Mouse (Mus musculus) neural tube, embryonic 11.5 days (tissue): ENCODE measurements around the gene Mettl1. TPM values are rescaled to one million over a fixed set of nuclear protein-coding genes. Genes with fewer than 3 reads are reported as not detected.

ENCODE experiments used
- ATAC-seq: fragments of 200-750 bp; cut with Nextera tagmentation; 2 replicates; pipeline ENCODE4 v1.8.0; 2017; ENCODE audit warnings: moderate number of reproducible peaks, mild to moderate bottlenecking, moderate TSS enrichment, moderate library complexity; ENCODE audit not compliant: insufficient read depth, low FRiP score, low TSS enrichment
- DNase-seq: peaks from one replicate; pipeline ENCODE4 v3.0.0-alpha.2; 2015; ENCODE audit warnings: low spot score
- H3K27ac ChIP-seq: fragments of 300-500 bp; sonication (generic); 2 replicates; pipeline ENCODE4 v1.5.1; 2014; ENCODE audit warnings: low read depth, mild to moderate bottlenecking, low read length
- H3K27me3 ChIP-seq: fragments of 300-500 bp; sonication (generic); 2 replicates; pipeline ENCODE4 v1.6.1; 2014; ENCODE audit warnings: mild to moderate bottlenecking, low read length, mixed read lengths; ENCODE audit not compliant: control insufficient read depth, insufficient read depth
- H3K36me3 ChIP-seq: fragments of 300-500 bp; sonication (generic); 2 replicates; pipeline ENCODE4 v1.6.1; 2014; ENCODE audit warnings: mild to moderate bottlenecking, low read length, moderate library complexity, mixed read lengths; ENCODE audit not compliant: control insufficient read depth, insufficient read depth
- H3K4me1 ChIP-seq: fragments of 300-500 bp; sonication (generic); 2 replicates; pipeline ENCODE4 v1.6.1; 2014; ENCODE audit warnings: low read length, mixed read lengths; ENCODE audit not compliant: control insufficient read depth, insufficient read depth
- H3K4me2 ChIP-seq: fragments of 300-500 bp; sonication (generic); 2 replicates; pipeline ENCODE4 v1.6.1; 2014; ENCODE audit warnings: low read depth, mild to moderate bottlenecking, moderate library complexity
- H3K4me3 ChIP-seq: fragments of 300-500 bp; sonication (generic); 2 replicates; pipeline ENCODE4 v1.5.1; 2014; ENCODE audit warnings: low read depth, low read length
- H3K9ac ChIP-seq: fragments of 300-500 bp; sonication (generic); 2 replicates; pipeline ENCODE4 v1.6.1; 2014; ENCODE audit warnings: mild to moderate bottlenecking, low read length
- H3K9me3 ChIP-seq: fragments of 300-500 bp; sonication (generic); 2 replicates; pipeline ENCODE4 v1.6.1; 2016; ENCODE audit warnings: low read length; ENCODE audit not compliant: control insufficient read depth
- WGBS: fragments of 180-500 bp; shearing (Covaris S2); extraction: QIAGEN DNeasy Blood & Tissue Kit; methylation state at CpG from one replicate; pipeline ENCODE4 v1.1.7; 2014; 5-methylcytosine and 5-hydroxymethylcytosine counted together
- polyA plus RNA-seq: library from polyadenylated mRNA; unstranded; fragments of >200 nt; fragmentation: Nextera tagmentation; extraction: Ambion mirVana; gene quantifications from 2 replicates; pipeline ENCODE4 v1.2.1, GENCODE M21; 2014

Gene Mettl1
- polyA plus RNA-seq, 1 experiment from 2014 or later = 42.0 TPM

GRCm38 (mm10) chr10:127040569-127041214 lies 522 bp upstream of the Mettl1 start:
- peak overlapping the region; percentile 100 for H3K4me2 ChIP-seq
- DNase-seq = no peak
- H3K9ac ChIP-seq = peak overlapping the region; percentile 66
- 0 out of 2 replicates have a peak, but pooled peaks cover 6% of the 10 kb centered on the region for H3K4me1 ChIP-seq
- H3K36me3 ChIP-seq = peaks cover 4% of the 10 kb centered on the region
- H3K27ac ChIP-seq = no peak overlapping the region
- no peak for ATAC-seq
- peak overlapping the region; percentile 77 for H3K4me3 ChIP-seq
- no peaks in the 10 kb centered on the region for H3K9me3 ChIP-seq
- WGBS = 2% methylated on average over 20 of the region's 20 CpGs
- H3K27me3 ChIP-seq = no peaks in the 10 kb centered on the region

DNA sequence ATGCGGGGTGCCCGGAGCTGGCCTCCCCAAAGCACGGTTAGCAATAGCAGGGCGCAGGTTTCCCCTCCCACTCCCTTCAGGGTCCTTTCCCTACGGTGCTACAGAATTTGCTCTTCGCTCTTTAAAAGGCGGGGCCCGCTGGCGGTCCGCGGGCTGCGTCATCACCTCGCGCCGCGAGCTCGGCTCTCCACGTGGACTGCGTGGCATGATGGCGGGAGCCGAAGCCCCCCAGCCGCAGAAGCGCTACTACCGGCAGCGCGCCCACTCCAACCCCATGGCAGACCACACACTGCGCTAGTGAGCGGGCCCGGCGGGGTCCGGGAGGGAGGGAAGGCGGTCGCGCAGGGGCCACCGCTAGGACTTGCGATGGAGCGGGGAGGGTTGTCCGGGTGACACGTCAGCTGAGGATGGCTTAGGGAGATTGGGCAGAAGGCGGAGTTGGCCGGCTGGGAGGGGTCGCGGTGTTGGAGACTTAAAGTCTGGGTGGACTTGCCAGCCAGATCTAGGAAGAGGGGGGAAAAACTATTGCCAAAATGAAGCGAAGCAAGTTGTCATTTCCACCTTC lies 642 bp downstream of the Mettl1 start:
- ATAC-seq (peak; percentile 83), DNase-seq (peak; percentile 93)
- Histone ChIP-seq H3K36me3 (peaks cover 4% of the 10 kb centered on the region), H3K27ac (no peak overlapping the region), H3K9ac (peak overlapping the region; percentile 66), H3K9me3 (no peaks in the 10 kb centered on the region), H3K27me3 (no peaks in the 10 kb centered on the region), H3K4me3 (peak overlapping the region; percentile 77), H3K4me2 (peak overlapping the region; percentile 100), H3K4me1 (0 out of 2 replicates have a peak, but pooled peaks cover 6% of the 10 kb centered on the region)
- WGBS = under 1% methylated on average over 44 of the region's 44 CpGs

- DNase-seq (no peak), ATAC-seq (no peak)
- H3K4me2 ChIP-seq = peak overlapping the region; percentile 100
- H3K27me3 ChIP-seq = no peaks in the 10 kb centered on the region; the same call in 1 of the 2 replicates
- H3K27ac ChIP-seq = no peak overlapping the region
- H3K36me3 ChIP-seq = peaks cover 4% of the 10 kb centered on the region
- H3K9ac ChIP-seq = peak overlapping the region; percentile 66
- 14% methylated on average over 5 of the region's 5 CpGs for WGBS
- 0 out of 2 replicates have a peak, but pooled peaks cover 6% of the 10 kb centered on the region for H3K4me1 ChIP-seq
- H3K9me3 ChIP-seq = no peaks in the 10 kb centered on the region
- H3K4me3 ChIP-seq = peak overlapping the region; percentile 77
Measured at GRCm38 (mm10) chr10:127042468-127043115, 1.4 kb downstream of the Mettl1 start.

DNA sequence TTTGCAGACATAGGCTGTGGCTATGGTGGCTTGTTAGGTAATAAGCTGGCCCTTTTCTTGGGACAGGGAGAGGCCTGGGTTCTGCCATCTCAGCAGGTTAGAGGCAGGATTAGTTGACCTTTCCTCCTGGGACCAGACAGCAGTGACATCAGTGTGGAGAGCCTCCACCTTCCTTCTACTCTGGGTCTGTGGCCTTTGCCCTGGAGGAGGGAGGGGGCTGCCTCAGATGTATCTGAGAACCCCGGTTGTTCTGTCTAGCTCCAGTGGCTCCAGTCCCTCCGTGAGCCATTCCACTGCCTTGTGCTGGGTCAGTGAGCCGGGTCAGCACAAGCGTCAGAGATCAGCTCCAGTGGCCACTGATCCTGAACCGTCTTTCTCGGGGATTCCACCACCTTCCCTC lies 2.0 kb downstream of the Mettl1 start:
- Histone ChIP-seq H3K4me2 (no peak overlapping the region), H3K4me3 (no peak overlapping the region), H3K9ac (no peak overlapping the region), H3K27ac (no peak overlapping the region), H3K9me3 (no peaks in the 10 kb centered on the region), H3K27me3 (peaks cover 6% of the 10 kb centered on the region), H3K36me3 (peaks cover 4% of the 10 kb centered on the region), H3K4me1 (0 out of 2 replicates have a peak, but pooled peaks cover 6% of the 10 kb centered on the region)
- no peak for DNase-seq
- WGBS = 82% methylated on average over 6 of the region's 6 CpGs
- no peak for ATAC-seq

DNA sequence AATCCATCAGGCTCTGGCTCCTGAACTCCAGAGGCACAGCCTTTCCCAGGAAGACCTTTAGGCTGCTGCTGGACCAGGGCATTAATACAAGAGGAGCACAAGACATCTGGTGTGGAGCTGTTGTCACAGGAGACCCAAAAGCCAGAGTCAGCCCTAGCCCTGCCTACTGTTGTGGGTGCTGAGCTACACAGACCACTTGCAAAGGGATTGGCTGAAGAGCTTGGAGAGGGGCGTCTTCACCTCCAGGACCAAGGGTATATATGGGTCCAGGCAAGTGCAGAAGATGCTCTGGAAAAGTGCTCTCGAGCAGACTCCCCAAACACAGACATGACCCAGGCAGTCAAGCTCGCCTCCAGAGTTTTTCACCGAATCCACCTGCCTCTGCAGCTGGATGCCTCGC lies 6.7 kb downstream of the Mettl1 start, which contains the start of gene Cyp27b1:
Cyp27b1 (plus strand) TSS at position 297 of the 400 bp plus-strand sequence.
- Histone ChIP-seq H3K9ac (peak within 1 kb of the TSS; percentile 22; the same call in 1 of the 2 replicates), H3K4me1 (no peaks in the 10 kb centered on the region; the same call in 1 of the 2 replicates), H3K27me3 (peaks cover 36% of the 10 kb centered on the region), H3K27ac (no peak within 1 kb of the TSS), H3K9me3 (no peaks in the 10 kb centered on the region), H3K36me3 (peaks cover 4% of the 10 kb centered on the region), H3K4me2 (no peak within 1 kb of the TSS), H3K4me3 (peak within 1 kb of the TSS; percentile 3; the same call in 1 of the 2 replicates)
- no peak for ATAC-seq
- DNase-seq = no peak
- WGBS = 24% methylated on average over 5 of the region's 5 CpGs

DNA sequence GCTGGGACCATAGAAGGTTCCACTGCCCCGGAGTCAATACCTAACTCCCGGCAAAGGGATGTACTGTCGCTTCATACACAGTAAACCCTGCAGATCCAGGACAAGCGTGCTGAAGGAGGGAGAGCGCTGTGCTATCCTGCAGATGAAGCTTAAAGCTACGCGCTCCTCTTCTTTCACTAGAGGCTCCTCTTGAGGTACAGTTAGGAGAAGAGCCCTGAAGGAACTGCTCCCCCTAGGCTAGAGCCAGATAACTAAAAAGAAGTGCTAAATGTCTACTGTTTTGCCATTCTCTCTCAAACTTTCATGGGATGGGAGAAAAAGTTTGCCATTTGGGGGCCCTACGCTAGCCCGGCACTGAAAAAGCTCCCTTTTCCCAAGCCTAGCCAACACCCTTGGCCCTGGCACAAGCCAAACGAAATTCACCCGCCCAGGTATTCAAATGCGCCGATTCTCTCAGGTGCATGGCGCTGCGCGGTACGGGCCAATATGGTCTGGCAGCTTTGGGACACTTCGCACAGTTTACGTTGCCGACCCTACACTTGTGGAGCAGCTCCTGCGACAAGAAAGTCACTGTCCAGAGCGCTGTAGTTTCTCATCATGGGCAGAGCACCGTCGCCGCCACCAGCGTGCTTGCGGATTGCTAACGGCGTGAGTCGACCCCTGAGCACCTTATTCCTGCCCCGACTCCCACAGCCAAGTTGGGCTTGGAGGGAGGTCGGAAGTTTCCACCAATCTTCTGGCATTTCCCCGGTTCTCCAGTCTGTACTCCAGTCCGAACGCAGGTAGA lies 7.6 kb downstream of the Mettl1 start:
- H3K9me3 ChIP-seq = no peaks in the 10 kb centered on the region
- peaks cover 4% of the 10 kb centered on the region for H3K36me3 ChIP-seq
- peak overlapping the region; percentile 3; the same call in 1 of the 2 replicates for H3K4me3 ChIP-seq
- H3K4me1 ChIP-seq = no peaks in the 10 kb centered on the region; the same call in 1 of the 2 replicates
- ATAC-seq (no peak), DNase-seq (no peak)
- WGBS = 4% methylated on average over 35 of the region's 35 CpGs
- H3K9ac ChIP-seq = no peak overlapping the region
- no peak overlapping the region for H3K4me2 ChIP-seq
- H3K27ac ChIP-seq = no peak overlapping the region
- peaks cover 36% of the 10 kb centered on the region for H3K27me3 ChIP-seq

DNA sequence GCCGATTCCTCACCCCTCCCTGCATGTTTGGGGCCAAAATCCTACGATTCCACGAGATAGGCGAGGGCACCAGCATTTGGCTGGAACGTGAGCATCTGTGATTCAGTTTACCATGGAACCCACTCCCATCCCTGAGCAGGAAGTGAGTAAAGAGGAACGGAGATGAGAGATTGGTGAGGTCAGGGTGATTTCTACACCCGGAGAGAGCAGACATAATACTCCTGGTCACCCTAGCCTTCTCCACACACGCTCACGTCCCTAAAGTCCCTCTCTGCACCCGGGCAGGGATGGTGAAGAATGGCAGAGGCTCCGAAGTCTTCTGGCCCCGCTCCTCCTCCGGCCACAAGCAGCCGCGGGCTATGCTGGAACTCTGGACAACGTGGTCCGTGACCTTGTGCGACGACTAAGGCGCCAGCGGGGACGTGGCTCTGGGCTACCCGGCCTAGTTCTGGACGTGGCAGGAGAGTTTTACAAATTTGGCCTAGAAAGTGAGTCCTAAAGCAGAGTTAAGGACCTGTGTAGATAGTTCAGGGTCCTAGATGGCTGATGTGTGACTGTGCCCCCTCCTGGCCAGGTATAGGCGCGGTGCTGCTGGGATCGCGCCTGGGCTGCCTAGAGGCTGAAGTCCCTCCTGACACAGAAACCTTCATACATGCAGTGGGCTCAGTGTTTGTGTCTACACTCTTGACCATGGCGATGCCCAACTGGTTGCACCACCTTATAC lies 8.3 kb downstream of the Mettl1 start:
- H3K4me3 ChIP-seq = peak overlapping the region; percentile 3; the same call in 1 of the 2 replicates
- H3K9ac ChIP-seq = no peak overlapping the region
- ATAC-seq (no peak), DNase-seq (no peak)
- H3K27ac ChIP-seq = no peak overlapping the region
- peaks cover 3% of the 10 kb centered on the region for H3K36me3 ChIP-seq
- no peaks in the 10 kb centered on the region for H3K9me3 ChIP-seq
- no peaks in the 10 kb centered on the region; the same call in 1 of the 2 replicates for H3K4me1 ChIP-seq
- peaks cover 36% of the 10 kb centered on the region for H3K27me3 ChIP-seq
- WGBS = 2% methylated on average over 29 of the region's 29 CpGs
- no peak overlapping the region for H3K4me2 ChIP-seq

GRCm38 (mm10) chr10:127050119-127050474 lies 8.9 kb downstream of the Mettl1 start:
- WGBS = 20% methylated on average over 10 of the region's 10 CpGs
- H3K9me3 ChIP-seq = no peaks in the 10 kb centered on the region
- ATAC-seq (no peak), DNase-seq (no peak)
- no peak overlapping the region for H3K4me2 ChIP-seq
- no peak overlapping the region for H3K27ac ChIP-seq
- H3K4me3 ChIP-seq = no peak overlapping the region
- H3K36me3 ChIP-seq = no peaks in the 10 kb centered on the region
- H3K9ac ChIP-seq = no peak overlapping the region
- no peaks in the 10 kb centered on the region; the same call in 1 of the 2 replicates for H3K4me1 ChIP-seq
- H3K27me3 ChIP-seq = peaks cover 36% of the 10 kb centered on the region
